Mouse (Mus musculus): ENCODE results near the gene Tnfsfm13.
A peak's percentile ranks its signal among the peaks of the same experiment; 100 is the strongest.
"Not testable (repeated sequence)": the region's sequence is repeated elsewhere in the genome, so short reads cannot be mapped to it uniquely, and the experiment has no call there.

The Tnfsfm13 gene

GRCm38 (mm10) chr11:69695361-69696181 lies at the start of gene Tnfsfm13, which contains the start of gene Tnfsf12:
Tnfsfm13 (minus strand) TSS chr11:69696098.
Tnfsf12 (minus strand) TSS chr11:69695849.
- DNase-seq (ENCODE audit: low spot score), result peak; percentile 59

GRCm38 (mm10) chr11:69731408-69731807 lies 35.5 kb upstream of the Tnfsfm13 start:
- not testable (repeated sequence) for DNase-seq (ENCODE audit: low spot score)

- DNase-seq (ENCODE audit: low spot score), result peak; percentile 60
Measured at GRCm38 (mm10) chr11:69729063-69729462, 33.2 kb upstream of the Tnfsfm13 start.

GRCm38 (mm10) chr11:69725951-69726350 lies 30.1 kb upstream of the Tnfsfm13 start:
- DNase-seq (ENCODE audit: low spot score), result no peak

- no peak for DNase-seq (ENCODE audit: low spot score)
Measured at GRCm38 (mm10) chr11:69723074-69723473, 27.2 kb upstream of the Tnfsfm13 start.

GRCm38 (mm10) chr11:69720852-69721251 lies 25.0 kb upstream of the Tnfsfm13 start:
- no peak for DNase-seq (ENCODE audit: low spot score)

GRCm38 (mm10) chr11:69719423-69719822 lies 23.5 kb upstream of the Tnfsfm13 start:
- peak; percentile 50 for DNase-seq (ENCODE audit: low spot score)

- no peak for DNase-seq (ENCODE audit: low spot score)
Measured at GRCm38 (mm10) chr11:69718661-69719060, 22.8 kb upstream of the Tnfsfm13 start.

GRCm38 (mm10) chr11:69716953-69717352 lies 21.1 kb upstream of the Tnfsfm13 start:
- no peak for DNase-seq (ENCODE audit: low spot score)

GRCm38 (mm10) chr11:69715929-69716328 lies 20.0 kb upstream of the Tnfsfm13 start:
- peak; percentile 78 for DNase-seq (ENCODE audit: low spot score)

- peak; percentile 84 for DNase-seq (ENCODE audit: low spot score)
Measured at GRCm38 (mm10) chr11:69715482-69715881, 19.6 kb upstream of the Tnfsfm13 start.

- DNase-seq (ENCODE audit: low spot score), result no peak
Measured at GRCm38 (mm10) chr11:69714636-69715329, 18.9 kb upstream of the Tnfsfm13 start.

GRCm38 (mm10) chr11:69712954-69713672 lies 17.2 kb upstream of the Tnfsfm13 start:
- no peak for DNase-seq (ENCODE audit: low spot score)

GRCm38 (mm10) chr11:69711082-69711481 lies 15.2 kb upstream of the Tnfsfm13 start:
- no peak for DNase-seq (ENCODE audit: low spot score)

GRCm38 (mm10) chr11:69710470-69710869 lies 14.6 kb upstream of the Tnfsfm13 start:
- no peak for DNase-seq (ENCODE audit: low spot score)

- no peak for DNase-seq (ENCODE audit: low spot score)
Measured at GRCm38 (mm10) chr11:69709554-69710446, 13.9 kb upstream of the Tnfsfm13 start.

- no peak for DNase-seq (ENCODE audit: low spot score)
Measured at GRCm38 (mm10) chr11:69708614-69709265, 12.8 kb upstream of the Tnfsfm13 start.

GRCm38 (mm10) chr11:69707873-69708381 lies 12.0 kb upstream of the Tnfsfm13 start:
- DNase-seq (ENCODE audit: low spot score), result no peak

GRCm38 (mm10) chr11:69707480-69707847 lies 11.6 kb upstream of the Tnfsfm13 start:
- DNase-seq (ENCODE audit: low spot score), result no peak

GRCm38 (mm10) chr11:69706775-69707479 lies 11.0 kb upstream of the Tnfsfm13 start:
- peak; percentile 61 for DNase-seq (ENCODE audit: low spot score)
